Mouse (Mus musculus) intestine, embryonic 14.5 days (tissue): Measurements from ENCODE around the gene Slc44a3. TPM values are rescaled to one million over a fixed set of nuclear protein-coding genes. Genes with fewer than 3 reads are reported as not detected.

Source experiments
- ATAC-seq: fragments of 200-750 bp; cut with Nextera tagmentation; replicated peaks from 2 replicates; pipeline ENCODE4 v1.8.0; 2017; ENCODE audit warnings: low read depth, moderate number of reproducible peaks, moderate TSS enrichment, moderate library complexity; ENCODE audit not compliant: low FRiP score, low TSS enrichment
- DNase-seq: peaks from one replicate; pipeline ENCODE4 v3.0.0-alpha.2; 2018; ENCODE audit warnings: low spot score
- H3K27ac ChIP-seq: fragments of 300-500 bp; sonication (generic); 2 replicates; pipeline ENCODE4 v1.5.1; 2014; ENCODE audit warnings: low read depth, mild to moderate bottlenecking, control low read depth
- H3K27me3 ChIP-seq: fragments of 300-500 bp; sonication (generic); replicated peaks from 2 replicates; pipeline ENCODE4 v1.6.1; 2014; ENCODE audit warnings: low read length, control low read depth; ENCODE audit not compliant: control insufficient read depth, insufficient read depth
- H3K36me3 ChIP-seq: fragments of 300-500 bp; sonication (generic); 2 replicates; pipeline ENCODE4 v1.6.1; 2014; ENCODE audit warnings: low read length, control low read depth; ENCODE audit not compliant: control insufficient read depth, insufficient read depth
- H3K4me1 ChIP-seq: fragments of 300-500 bp; sonication (generic); replicated peaks from 2 replicates; pipeline ENCODE4 v1.6.1; 2014; ENCODE audit warnings: low read length, control low read depth, mixed read lengths; ENCODE audit not compliant: control insufficient read depth, insufficient read depth
- H3K4me2 ChIP-seq: fragments of 300-500 bp; sonication (generic); 2 replicates; pipeline ENCODE4 v1.6.1; 2014; ENCODE audit warnings: low read length
- H3K4me3 ChIP-seq: fragments of 300-500 bp; sonication (generic); 2 replicates; pipeline ENCODE4 v1.5.1; 2014; ENCODE audit warnings: low read depth, low read length, control low read depth, mixed read lengths
- H3K9ac ChIP-seq: fragments of 300-500 bp; sonication (generic); 2 replicates; pipeline ENCODE4 v1.6.1; 2014; ENCODE audit warnings: mild to moderate bottlenecking, low read length
- H3K9me3 ChIP-seq: fragments of 300-500 bp; sonication (generic); 2 replicates; pipeline ENCODE4 v1.6.1; 2016; ENCODE audit warnings: low read length, control low read depth; ENCODE audit not compliant: control insufficient read depth
- WGBS: fragments of 180-500 bp; shearing (Covaris S2); extraction: QIAGEN DNeasy Blood & Tissue Kit; methylation state at CpG from one replicate; pipeline ENCODE4 v1.1.7; 2014; 5-methylcytosine and 5-hydroxymethylcytosine counted together
- polyA plus RNA-seq: library from polyadenylated mRNA; unstranded; fragments of >200 nt; fragmentation: Nextera tagmentation; extraction: Ambion mirVana; gene quantifications from 2 replicates; pipeline ENCODE4 v1.2.1, GENCODE M21; 2014

Gene Slc44a3
- polyA plus RNA-seq, 1 experiment from 2014 or later: 34.4 TPM

DNA sequence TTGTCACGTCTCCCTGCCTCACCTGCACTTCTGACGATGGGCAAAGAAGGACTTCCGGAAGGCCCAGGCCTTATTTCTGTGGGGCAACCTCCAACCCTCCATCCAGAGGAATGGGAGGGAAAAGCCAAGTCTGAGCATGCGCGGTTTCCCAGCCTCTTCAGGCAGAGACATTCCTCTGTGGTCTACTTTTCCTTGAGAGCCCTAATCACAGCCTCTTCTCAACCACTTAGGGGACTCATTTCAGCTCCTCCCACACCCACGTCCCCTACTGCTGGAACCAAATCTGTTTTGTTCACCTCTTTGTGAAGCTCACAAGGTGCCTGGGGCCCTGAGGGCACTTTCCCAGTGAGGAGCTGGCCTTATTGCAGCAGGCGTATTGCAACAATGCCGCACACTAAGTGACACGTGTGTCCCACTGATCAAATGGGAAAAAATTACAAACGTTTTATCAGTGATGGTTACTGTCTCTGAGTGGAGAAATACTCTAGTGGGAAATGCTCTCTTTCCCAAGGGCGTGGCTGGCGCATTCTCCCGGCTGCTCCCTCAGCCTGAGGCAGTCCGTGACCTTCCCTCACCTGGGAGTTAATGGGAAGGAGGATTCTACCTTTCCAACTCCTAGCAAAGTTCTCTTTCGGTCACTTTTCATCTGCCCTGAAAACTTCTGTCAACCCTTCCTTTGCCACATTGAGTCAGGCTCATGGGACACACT is 27.4 kb upstream of the Slc44a3 start:
- Histone ChIP-seq H3K27me3 (no peaks in the 10 kb centered on the region), H3K4me2 (no peak overlapping the region), H3K4me1 (no peaks in the 10 kb centered on the region), H3K9me3 (no peaks in the 10 kb centered on the region), H3K9ac (no peak overlapping the region), H3K4me3 (no peak overlapping the region), H3K36me3 (no peaks in the 10 kb centered on the region), H3K27ac (no peak overlapping the region)
- WGBS: 87% methylated on average over 15 of the region's 15 CpGs
- DNase-seq (no peak), ATAC-seq (no peak)

DNA sequence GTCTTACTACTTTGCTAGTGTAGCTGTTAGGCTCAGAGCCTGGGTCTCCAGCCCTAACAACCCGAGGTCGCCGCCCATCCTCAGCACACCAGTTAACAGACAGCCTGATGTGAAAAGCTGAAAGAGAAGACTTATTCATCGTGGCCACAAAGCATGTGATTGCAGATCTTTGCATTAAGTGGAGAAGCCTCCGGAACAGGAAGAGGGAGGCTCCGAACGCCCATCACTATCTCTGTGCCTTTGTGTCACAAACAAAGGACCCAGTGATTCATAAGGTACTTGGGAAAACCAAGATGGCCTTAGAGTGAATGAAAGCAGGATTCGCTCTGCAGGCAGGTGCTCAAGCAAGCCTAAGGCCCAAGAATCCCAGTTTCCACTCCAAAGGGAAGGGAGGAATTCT is 26.7 kb upstream of the Slc44a3 start:
- Histone ChIP-seq H3K4me3 (no peak overlapping the region), H3K36me3 (no peaks in the 10 kb centered on the region), H3K9me3 (no peaks in the 10 kb centered on the region), H3K4me1 (no peaks in the 10 kb centered on the region), H3K27ac (no peak overlapping the region), H3K9ac (no peak overlapping the region), H3K4me2 (no peak overlapping the region), H3K27me3 (no peaks in the 10 kb centered on the region)
- 84% methylated on average over 8 of the region's 8 CpGs for WGBS
- ATAC-seq: no peak
- DNase-seq: no peak

- DNase-seq (no peak), ATAC-seq (0 out of 2 replicates have a peak, but pooled peaks have one; percentile 28)
- no peaks in the 10 kb centered on the region for H3K36me3 ChIP-seq
- no peak overlapping the region for H3K9ac ChIP-seq
- no peaks in the 10 kb centered on the region for H3K27me3 ChIP-seq
- H3K4me2 ChIP-seq: no peak overlapping the region
- H3K9me3 ChIP-seq: no peaks in the 10 kb centered on the region
- no peak overlapping the region for H3K27ac ChIP-seq
- H3K4me3 ChIP-seq: no peak overlapping the region
- no peaks in the 10 kb centered on the region; the same call in 1 of the 2 replicates for H3K4me1 ChIP-seq
- 58% methylated on average over 7 of the region's 7 CpGs for WGBS
These were observed 24.1 kb upstream of the Slc44a3 start for GRCm38 (mm10) chr3:121556304-121556703.

DNA sequence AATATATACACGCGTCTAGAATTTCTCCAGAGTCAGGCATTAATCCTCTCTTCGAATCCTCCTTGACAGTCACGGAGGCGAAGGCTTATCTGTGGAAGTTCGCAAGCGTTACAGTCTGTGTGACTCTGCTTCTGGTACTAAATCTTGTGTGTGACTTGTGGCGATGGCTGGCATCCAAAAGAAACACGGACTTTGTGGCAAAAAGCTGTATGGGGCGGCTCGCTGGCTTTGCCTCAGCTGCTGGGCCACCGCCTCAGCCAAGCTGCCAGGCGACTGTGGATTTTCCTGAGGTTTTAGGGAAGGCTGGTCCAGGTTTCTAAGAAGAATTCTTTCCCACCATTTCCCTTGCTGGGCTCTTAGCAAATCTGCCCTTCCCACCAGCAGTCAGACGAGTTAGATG is 21.1 kb upstream of the Slc44a3 start:
- Histone ChIP-seq H3K4me2 (no peak overlapping the region), H3K27me3 (no peaks in the 10 kb centered on the region), H3K4me3 (no peak overlapping the region), H3K9me3 (no peaks in the 10 kb centered on the region), H3K36me3 (no peaks in the 10 kb centered on the region), H3K27ac (no peak overlapping the region), H3K4me1 (no peaks in the 10 kb centered on the region; the same call in 1 of the 2 replicates), H3K9ac (no peak overlapping the region)
- ATAC-seq: no peak
- 40% methylated on average over 14 of the region's 14 CpGs for WGBS
- no peak for DNase-seq

- ATAC-seq (no peak), DNase-seq (no peak)
- 62% methylated on average over 11 of the region's 11 CpGs for WGBS
- H3K4me3 ChIP-seq: no peak overlapping the region
- H3K27me3 ChIP-seq: no peaks in the 10 kb centered on the region
- no peaks in the 10 kb centered on the region; the same call in 1 of the 2 replicates for H3K4me1 ChIP-seq
- H3K4me2 ChIP-seq: no peak overlapping the region
- no peak overlapping the region for H3K9ac ChIP-seq
- no peaks in the 10 kb centered on the region for H3K36me3 ChIP-seq
- no peaks in the 10 kb centered on the region for H3K9me3 ChIP-seq
- no peak overlapping the region for H3K27ac ChIP-seq
These were observed 20.5 kb upstream of the Slc44a3 start for GRCm38 (mm10) chr3:121552723-121553122.

- no peak for ATAC-seq
- Histone ChIP-seq H3K4me1 (no peaks in the 10 kb centered on the region; the same call in 1 of the 2 replicates), H3K27ac (no peak overlapping the region), H3K4me2 (no peak overlapping the region), H3K4me3 (no peak overlapping the region), H3K9me3 (no peaks in the 10 kb centered on the region), H3K27me3 (no peaks in the 10 kb centered on the region), H3K36me3 (no peaks in the 10 kb centered on the region), H3K9ac (no peak overlapping the region)
- peak; percentile 84 for DNase-seq
- 8% methylated on average over 1 of the region's 1 CpGs for WGBS
These were observed 18.2 kb upstream of the Slc44a3 start for GRCm38 (mm10) chr3:121550370-121550769.

DNA sequence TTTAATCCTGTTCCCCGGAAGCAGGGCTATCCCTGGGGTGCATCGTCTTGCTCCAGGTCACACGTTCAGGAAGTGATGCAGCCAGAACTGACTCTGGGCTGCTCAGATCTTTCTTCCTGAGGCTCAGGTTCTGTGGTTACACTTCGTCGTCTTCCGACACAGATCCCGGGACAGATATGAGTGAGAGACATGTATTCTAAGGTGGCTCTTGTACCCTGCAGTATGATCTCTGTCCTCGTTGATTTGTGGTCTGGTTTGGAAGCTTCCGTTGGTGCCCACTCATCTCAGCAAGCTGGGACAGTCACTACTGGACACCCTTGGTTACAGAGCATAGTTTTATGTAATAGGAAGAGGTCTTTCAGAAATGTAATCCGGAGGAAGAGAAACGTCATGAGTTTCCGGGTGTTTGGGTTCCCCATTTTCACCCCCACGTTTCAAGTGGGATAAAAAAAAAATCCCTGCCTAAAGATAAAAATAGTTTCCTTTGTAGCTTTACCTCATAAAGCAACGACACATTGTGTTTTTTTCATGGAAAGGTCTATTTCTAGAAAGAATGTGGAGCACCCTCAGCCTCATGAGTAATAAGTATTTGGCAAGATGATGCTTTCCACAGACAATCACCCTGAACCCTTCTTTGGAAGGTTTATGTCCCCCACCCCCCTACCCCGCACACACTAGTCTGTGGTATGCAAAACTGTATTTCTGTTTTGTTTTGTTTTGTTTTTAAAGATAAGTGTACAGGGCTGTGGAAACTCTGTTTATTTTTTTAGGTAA is 15.8 kb upstream of the Slc44a3 start:
- Histone ChIP-seq H3K4me3 (no peak overlapping the region), H3K4me1 (no peaks in the 10 kb centered on the region; the same call in 1 of the 2 replicates), H3K27ac (no peak overlapping the region), H3K4me2 (no peak overlapping the region), H3K9ac (no peak overlapping the region), H3K27me3 (no peaks in the 10 kb centered on the region), H3K9me3 (no peaks in the 10 kb centered on the region), H3K36me3 (no peaks in the 10 kb centered on the region)
- no peak for DNase-seq
- no peak for ATAC-seq
- 64% methylated on average over 15 of the region's 15 CpGs for WGBS

- 58% methylated on average over 5 of the region's 5 CpGs for WGBS
- H3K9me3 ChIP-seq: no peaks in the 10 kb centered on the region
- H3K36me3 ChIP-seq: no peaks in the 10 kb centered on the region
- peaks cover 10% of the 10 kb centered on the region for H3K4me1 ChIP-seq
- H3K27ac ChIP-seq: peak overlapping the region; percentile 57
- no peak for ATAC-seq
- no peak overlapping the region for H3K4me3 ChIP-seq
- H3K4me2 ChIP-seq: peak overlapping the region; percentile 32
- DNase-seq: no peak
- H3K9ac ChIP-seq: no peak overlapping the region
- no peaks in the 10 kb centered on the region for H3K27me3 ChIP-seq
These were observed 8.4 kb upstream of the Slc44a3 start for GRCm38 (mm10) chr3:121540621-121541020.
